Mouse (Mus musculus) CH12.LX (cell line): ENCODE measurements around the gene Mtm1. TPM values are rescaled to one million over a fixed set of nuclear protein-coding genes. Genes with fewer than 3 reads are reported as not detected.
A peak's percentile ranks its signal among the peaks of the same experiment; 100 is the strongest.
"Not testable (repeated sequence)": the region's sequence is repeated elsewhere in the genome, so short reads cannot be mapped to it uniquely, and the experiment has no call there.

Experiments used
- DNase-seq: peaks from one replicate; pipeline ENCODE4 v3.0.0-alpha.2; 2013; ENCODE audit errors: extremely low read depth
- H3K27ac ChIP-seq: 2 replicates; pipeline ENCODE4 v1.5.1; 2012; ENCODE audit warnings: low read depth, mild to moderate bottlenecking, control low read depth, moderate library complexity; ENCODE audit not compliant: insufficient read depth
- H3K27me3 ChIP-seq: replicated peaks from 2 replicates; pipeline ENCODE3; 2012; ENCODE audit warnings: inconsistent platforms
- H3K36me3 ChIP-seq, 2 experiments: replicated peaks in 1 of 2; 2 replicates each; pipeline versions ENCODE3 to v1.6.1; 2012; ENCODE audit warnings: inconsistent platforms in 1 of 2, low read length in 1 of 2, mild to moderate bottlenecking in 1 of 2, mixed read lengths in 1 of 2, moderate library complexity in 1 of 2; ENCODE audit not compliant: control insufficient read depth in 1 of 2, insufficient read depth in 1 of 2
- H3K4me1 ChIP-seq, 2 experiments: 2 replicates each; pipeline ENCODE4 v1.6.1; 2012; ENCODE audit warnings: inconsistent platforms in 1 of 2, moderate library complexity in 1 of 2; ENCODE audit not compliant: insufficient read depth in 2 of 2, control insufficient read depth in 1 of 2
- H3K4me2 ChIP-seq: 2 replicates; pipeline ENCODE4 v1.6.1; 2012; ENCODE audit warnings: low read depth, mild to moderate bottlenecking, control low read depth; ENCODE audit not compliant: poor library complexity, insufficient read depth, severe bottlenecking
- H3K4me3 ChIP-seq, 3 experiments: fragments of 150-350 bp in 1 of 3; sonication (generic) in 1 of 3; replicated peaks in 1 of 3; 2 replicates each; pipeline versions ENCODE3 to v1.5.1; 2011 to 2012; ENCODE audit warnings: low read depth in 2 of 3, low read length in 2 of 3, mild to moderate bottlenecking in 2 of 3, moderate library complexity in 2 of 3, control low read depth in 1 of 3, improper control_type of control experiment in 1 of 3, inconsistent platforms in 1 of 3, mixed read lengths in 1 of 3; ENCODE audit not compliant: poor library complexity in 1 of 3
- H3K79me2 ChIP-seq: replicated peaks from 2 replicates; pipeline ENCODE4 v1.6.1; 2012; ENCODE audit warnings: mild to moderate bottlenecking, moderate library complexity; ENCODE audit not compliant: control insufficient read depth, poor library complexity, insufficient read depth, severe bottlenecking; ENCODE audit errors: extremely low read depth
- H3K9ac ChIP-seq: 2 replicates; pipeline ENCODE4 v1.6.1; 2012; ENCODE audit warnings: low read depth, mild to moderate bottlenecking, control low read depth, moderate library complexity; ENCODE audit not compliant: insufficient read depth
- H3K9me3 ChIP-seq: replicated peaks from 2 replicates; pipeline ENCODE3; 2012; ENCODE audit warnings: low read length, inconsistent platforms, mixed read lengths
- CHD2 ChIP-seq: IDR thresholded peaks from 2 replicates; pipeline ENCODE4 v1.6.1; 2011; ENCODE audit warnings: low read length, improper control_type of control experiment
- CTCF ChIP-seq, 2 experiments: IDR thresholded peaks in 1 of 2; conservative IDR thresholded peaks in 1 of 2; 2 replicates each; pipeline ENCODE4 v1.5.1; 2011 to 2012; ENCODE audit warnings: low read depth in 2 of 2, low read length in 2 of 2, improper control_type of control experiment in 1 of 2, inconsistent platforms in 1 of 2, mild to moderate bottlenecking in 1 of 2, moderate library complexity in 1 of 2
- E2F4 ChIP-seq: IDR thresholded peaks from 2 replicates; pipeline ENCODE4 v1.6.1; 2011; ENCODE audit warnings: low read depth, low read length, improper control_type of control experiment; ENCODE audit not compliant: insufficient replicate concordance
- ETS1 ChIP-seq: conservative IDR thresholded peaks from 2 replicates; pipeline ENCODE4 v1.6.1; 2012; ENCODE audit warnings: low read depth, mild to moderate bottlenecking, inconsistent platforms, low read length, improper control_type of control experiment, moderate library complexity
- HCFC1 ChIP-seq: IDR thresholded peaks from 2 replicates; pipeline ENCODE4 v1.6.1; 2012; ENCODE audit warnings: low read depth, mild to moderate bottlenecking, inconsistent platforms, low read length, improper control_type of control experiment
- IRF4 ChIP-seq: IDR thresholded peaks from 2 replicates; pipeline ENCODE4 v1.6.1; 2014; ENCODE audit warnings: low read depth, mild to moderate bottlenecking, inconsistent platforms, low read length, improper control_type of control experiment
- JUN ChIP-seq: IDR thresholded peaks from 2 replicates; pipeline ENCODE4 v1.6.1; 2011; ENCODE audit warnings: low read depth, mild to moderate bottlenecking, low read length, improper control_type of control experiment, moderate library complexity; ENCODE audit not compliant: insufficient read depth
- JUND ChIP-seq: conservative IDR thresholded peaks from 2 replicates; pipeline ENCODE4 v1.6.1; 2011; ENCODE audit warnings: low read depth, low read length, improper control_type of control experiment
- KAT2A ChIP-seq: IDR thresholded peaks from 2 replicates; pipeline ENCODE4 v1.6.1; 2012; ENCODE audit warnings: low read length, improper control_type of control experiment, inconsistent platforms; ENCODE audit not compliant: insufficient replicate concordance
- MEF2A ChIP-seq: IDR thresholded peaks from 2 replicates; pipeline ENCODE4 v1.6.1; 2014; ENCODE audit warnings: low read depth, mild to moderate bottlenecking, inconsistent platforms, low read length, improper control_type of control experiment, borderline replicate concordance
- NRF1 ChIP-seq: IDR thresholded peaks from 2 replicates; pipeline ENCODE4 v1.6.1; 2014; ENCODE audit warnings: low read depth, mild to moderate bottlenecking, inconsistent platforms, low read length, improper control_type of control experiment, moderate library complexity
- PAX5 ChIP-seq: IDR thresholded peaks from 2 replicates; pipeline ENCODE4 v1.6.1; 2012; ENCODE audit warnings: low read length, inconsistent platforms, mixed read lengths
- POLR2AphosphoS2 ChIP-seq: IDR thresholded peaks from 2 replicates; pipeline ENCODE4 v1.6.1; 2011; ENCODE audit warnings: low read depth, low read length, improper control_type of control experiment
- RCOR1 ChIP-seq: conservative IDR thresholded peaks from 2 replicates; pipeline ENCODE4 v1.6.1; 2012; ENCODE audit warnings: low read depth, mild to moderate bottlenecking, inconsistent platforms, low read length, improper control_type of control experiment
- SIN3A ChIP-seq: IDR thresholded peaks from 2 replicates; pipeline ENCODE4 v1.6.1; 2012; ENCODE audit warnings: low read length, improper control_type of control experiment, inconsistent platforms
- TBP ChIP-seq: conservative IDR thresholded peaks from 2 replicates; pipeline ENCODE4 v1.6.1; 2011; ENCODE audit warnings: low read depth, low read length, improper control_type of control experiment
- TCF12 ChIP-seq: IDR thresholded peaks from 2 replicates; pipeline ENCODE4 v1.6.1; 2014; ENCODE audit warnings: low read depth, mild to moderate bottlenecking, inconsistent platforms, low read length, improper control_type of control experiment
- USF2 ChIP-seq: conservative IDR thresholded peaks from 2 replicates; pipeline ENCODE4 v1.6.1; 2011; ENCODE audit warnings: low read depth, low read length, improper control_type of control experiment
- ZMIZ1 ChIP-seq: IDR thresholded peaks from 2 replicates; pipeline ENCODE4 v1.6.1; 2012; ENCODE audit warnings: low read depth, mild to moderate bottlenecking, inconsistent platforms, low read length, improper control_type of control experiment
- dilution Hi-C: fragments of 300-500 bp; cut with MboI; formaldehyde crosslinking; loops from 2 replicates; pipeline ENCODE4 v1.14.3; 2020; ENCODE audit warnings: low sequenced_read_pairs; ENCODE audit not compliant: extremely low pct_unique_long_range_greater_than_20kb, extremely low pct_ligation_motif_present
- in situ Hi-C: fragments of 300-500 bp; cut with MboI; formaldehyde crosslinking; loops from 3 replicates; pipeline ENCODE4 v1.14.3; 2019; ENCODE audit warnings: low sequenced_read_pairs, low pct_ligation_motif_present, low pct_unique_long_range_greater_than_20kb, mixed read lengths
- polyA plus RNA-seq: library from polyadenylated mRNA; unstranded; fragments of >175 nt; gene quantifications from 2 replicates; pipeline ENCODE4 v1.2.1, GENCODE M21; 2012; ENCODE audit warnings: low read depth; ENCODE audit not compliant: insufficient read length
- total RNA-seq, 2 experiments: library from RNA; depleted of rRNA; stranded (reverse); fragments of 300-350 nt in 1 of 2; fragments of >200 nt in 1 of 2; gene quantifications; 2 replicates each; pipeline ENCODE4 v1.2.3; 2012 to 2014

The Mtm1 gene
- total and polyA plus RNA-seq, 3 experiments: 2.2 to 4.7 (median 3.5) TPM

- H3K27me3 ChIP-seq, H3K4me3 ChIP-seq, H3K9ac ChIP-seq, H3K4me1 ChIP-seq, H3K4me2 ChIP-seq, dilution Hi-C loops, DNase-seq, H3K9me3 ChIP-seq, H3K79me2 ChIP-seq, H3K27ac ChIP-seq, H3K36me3 ChIP-seq, in situ Hi-C loops: not testable (repeated sequence)
These were observed 151.2 kb downstream of the Mtm1 start for GRCm38 (mm10) chrX:71361793-71362192.

GRCm38 (mm10) chrX:71364062-71364461 is 153.5 kb downstream of the Mtm1 start:
- H3K36me3 ChIP-seq: peaks cover 0 to 2% of the 10 kb centered on the region in 2 experiments
- H3K27ac ChIP-seq: no peak overlapping the region
- DNase-seq: no peak
- H3K4me1 ChIP-seq: peaks cover 0 to 17% of the 10 kb centered on the region in 2 experiments; a peak in 1 of 4 replicates
- H3K9me3 ChIP-seq: no peaks in the 10 kb centered on the region
- H3K9ac ChIP-seq: peak overlapping the region; percentile 56
- in situ Hi-C loops: no loop called here
- H3K4me2 ChIP-seq: peak overlapping the region; percentile 78; the same call in 1 of the 2 replicates
- dilution Hi-C loops: no loop called here
- no peak for TF ChIP-seq MEF2A
- no peak for TF ChIP-seq ZMIZ1
- TF ChIP-seq USF2: no peak
- TF ChIP-seq CHD2: no peak
- no peak for TF ChIP-seq POLR2AphosphoS2
- no peak for TF ChIP-seq JUN
- TF ChIP-seq KAT2A: no peak
- no peak for TF ChIP-seq TCF12
- no peak for TF ChIP-seq CTCF (conservative IDR thresholded peaks at IDR 0.05 in 1 of 2, IDR thresholded peaks at IDR 0.05 in 1 of 2; ENCODE audit: low read depth in 2 of 2, low read length in 2 of 2)
- TF ChIP-seq IRF4: no peak
- no peak for TF ChIP-seq ETS1
- TF ChIP-seq SIN3A: no peak
- no peak for TF ChIP-seq PAX5
- no peak for TF ChIP-seq E2F4
- TF ChIP-seq HCFC1: no peak
- no peak for TF ChIP-seq TBP
- no peak for TF ChIP-seq RCOR1
- no peak for TF ChIP-seq JUND
- TF ChIP-seq NRF1: no peak
- no peaks in the 10 kb centered on the region for H3K27me3 ChIP-seq
- peak overlapping the region in 2 of 3 experiments; percentile 49 to 72 for H3K4me3 ChIP-seq
- no peaks in the 10 kb centered on the region; the same call in 1 of the 2 replicates for H3K79me2 ChIP-seq
